Mouse (Mus musculus): ENCODE data around the gene Atf7ip2. TPM values are rescaled to one million over a fixed set of nuclear protein-coding genes. Genes with fewer than 3 reads are reported as not detected.

The Atf7ip2 gene
- polyA plus RNA-seq, 1 experiment from 2014 or later = 1.7 TPM

Other genes with a start within 250 kb of the Atf7ip2 start
- gene Grin2a, start 197.2 kb upstream of the Atf7ip2 start, polyA plus RNA-seq (2014; fragmentation: Nextera tagmentation; extraction: Ambion mirVana) = 0.88 and 1.5 TPM in 2 replicates
- 0.20 and 0.22 TPM in 2 replicates for gene Rpl39l, start 22.5 kb upstream of the Atf7ip2 start, polyA plus RNA-seq (2014; fragmentation: Nextera tagmentation; extraction: Ambion mirVana)
- 2.6 and 3.6 TPM in 2 replicates for gene Emp2, start 121.3 kb downstream of the Atf7ip2 start, polyA plus RNA-seq (2014; fragmentation: Nextera tagmentation; extraction: Ambion mirVana)
- gene Tekt5, start 202.8 kb downstream of the Atf7ip2 start, polyA plus RNA-seq (2014; fragmentation: Nextera tagmentation; extraction: Ambion mirVana) = 0.13 and 0.15 TPM in 2 replicates
- gene Nubp1, start 219.2 kb downstream of the Atf7ip2 start, polyA plus RNA-seq (2014; fragmentation: Nextera tagmentation; extraction: Ambion mirVana) = 58.5 and 66.2 TPM in 2 replicates